Mouse (Mus musculus): ENCODE results near the gene Gm5485. TPM values are rescaled to one million over a fixed set of nuclear protein-coding genes. Genes with fewer than 3 reads are reported as not detected.

Gm5485 gene
- not detected in 2 replicates for polyA plus RNA-seq (2016; fragmentation: Nextera tagmentation; extraction: Ambion mirVana)

DNA sequence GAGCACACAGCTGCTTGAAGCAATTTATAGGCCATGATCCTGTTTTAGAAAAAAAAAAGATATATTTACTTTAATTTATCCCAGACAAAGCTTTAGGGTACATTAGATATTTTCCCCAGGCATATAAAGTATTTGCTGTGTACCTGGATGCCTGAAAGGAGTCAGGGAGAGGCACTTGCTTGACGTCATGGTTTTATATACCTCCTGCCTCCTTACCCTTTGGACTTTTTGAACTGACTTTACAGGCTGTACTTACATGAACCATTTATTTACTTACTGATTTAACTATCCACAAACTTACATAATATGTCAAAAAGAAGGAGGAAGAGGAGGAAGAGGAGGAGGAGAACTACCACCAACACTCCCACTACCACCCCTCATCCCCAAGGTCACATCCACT lies at the start of gene Gm5485:
Gm5485 (minus strand) TSS at position 171 of the 400 bp plus-strand sequence.
- no peaks in the 10 kb centered on the region for H3K4me1 ChIP-seq
- H3K27ac ChIP-seq = no peak within 1 kb of the TSS
- WGBS = 86% methylated on average over 1 of the region's 1 CpGs
- H3K27me3 ChIP-seq (ENCODE audit: poor library complexity, severe bottlenecking) = no peaks in the 10 kb centered on the region
- DNase-seq (ENCODE audit: extremely low spot score, low spot score) = no peak
- no peak within 1 kb of the TSS for H3K4me3 ChIP-seq
- H3K36me3 ChIP-seq (replicated peaks) = no peaks in the 10 kb centered on the region
- no peaks in the 10 kb centered on the region for H3K9me3 ChIP-seq

DNA sequence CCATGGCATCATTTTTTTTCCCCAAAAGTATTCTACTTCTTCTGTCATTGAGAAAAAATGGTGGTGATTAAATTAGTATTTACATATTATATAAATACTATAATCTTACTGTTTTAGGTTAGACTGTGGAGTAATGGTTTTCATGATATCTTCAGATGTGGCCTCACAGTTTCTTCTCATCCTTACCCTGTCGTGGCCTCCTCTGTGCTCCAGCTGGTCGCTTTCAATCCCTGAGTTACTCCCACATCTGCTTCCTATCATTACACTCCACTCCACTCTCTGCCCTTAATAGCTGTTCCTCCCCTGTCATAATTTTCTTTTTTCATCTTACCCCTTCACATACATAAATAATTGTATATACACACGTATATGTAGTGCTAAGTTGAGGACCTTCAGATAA lies 41.0 kb upstream of the Gm5485 start:
- H3K4me1 ChIP-seq = no peaks in the 10 kb centered on the region
- WGBS = 86% methylated on average over 3 of the region's 3 CpGs
- no peaks in the 10 kb centered on the region for H3K27me3 ChIP-seq (ENCODE audit: poor library complexity, severe bottlenecking)
- H3K36me3 ChIP-seq (replicated peaks) = no peaks in the 10 kb centered on the region
- H3K4me3 ChIP-seq = no peak overlapping the region
- H3K9me3 ChIP-seq = no peaks in the 10 kb centered on the region
- DNase-seq (ENCODE audit: extremely low spot score, low spot score) = no peak
- no peak overlapping the region for H3K27ac ChIP-seq

DNA sequence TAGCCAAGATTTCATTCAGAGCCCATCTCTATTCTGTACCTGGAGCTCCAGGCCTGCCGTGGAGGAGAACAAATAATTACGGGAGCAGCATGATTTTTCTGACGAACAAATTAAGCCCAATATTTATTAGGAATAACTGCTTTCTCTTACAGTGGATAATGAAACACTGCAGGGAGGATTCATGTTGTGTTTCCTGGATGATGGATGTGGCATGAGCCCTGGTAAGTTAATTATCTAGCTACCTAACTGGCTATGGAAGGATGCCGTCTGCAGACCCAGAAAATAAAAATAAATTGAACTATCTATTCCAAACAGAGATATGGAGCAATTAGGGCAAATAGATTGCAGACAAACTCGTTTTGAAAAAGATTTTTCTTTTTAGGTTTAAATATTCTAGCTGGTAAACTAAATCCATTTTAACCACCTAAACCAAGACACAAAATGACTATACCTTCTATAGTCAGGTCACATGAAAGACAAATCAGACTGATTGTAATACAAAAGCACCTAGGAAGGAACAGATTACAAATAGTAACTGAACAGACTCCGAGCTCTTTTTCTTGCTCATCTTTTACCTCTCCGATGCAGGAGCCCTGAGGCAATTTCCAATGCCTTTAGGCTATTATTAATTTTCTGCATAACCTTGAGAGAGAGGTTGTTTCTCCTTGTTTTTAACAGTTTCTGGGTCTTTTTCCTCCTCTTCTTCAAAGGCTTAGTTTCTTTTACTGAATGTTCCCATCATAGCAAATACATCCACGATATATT lies 34.1 kb upstream of the Gm5485 start:
- 87% methylated on average over 8 of the region's 8 CpGs for WGBS
- Histone ChIP-seq H3K27me3 (ENCODE audit: poor library complexity, severe bottlenecking) (no peaks in the 10 kb centered on the region), H3K36me3 (replicated peaks) (no peaks in the 10 kb centered on the region), H3K9me3 (no peaks in the 10 kb centered on the region), H3K4me3 (no peak overlapping the region), H3K4me1 (no peaks in the 10 kb centered on the region), H3K27ac (no peak overlapping the region)
- no peak for DNase-seq (ENCODE audit: extremely low spot score, low spot score)

DNA sequence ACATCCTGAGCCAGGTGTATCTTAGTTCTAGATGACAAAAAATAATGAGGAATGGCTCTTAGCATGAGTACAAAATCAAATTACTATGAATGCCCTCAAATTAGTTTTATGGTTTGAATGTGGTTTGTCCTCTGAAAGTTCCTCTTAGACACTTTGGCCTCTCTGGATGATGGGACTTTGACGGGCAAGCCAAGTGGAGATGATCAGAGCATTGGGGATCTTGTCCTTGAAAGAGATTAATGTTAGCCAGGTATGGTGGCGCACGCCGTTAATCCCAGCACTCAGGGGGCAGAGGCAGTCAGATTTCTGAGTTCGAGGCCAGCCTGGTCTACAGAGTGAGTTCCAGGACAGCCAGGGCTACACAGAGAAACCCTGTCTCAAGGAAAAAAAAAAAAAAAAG lies 32.4 kb upstream of the Gm5485 start:
- DNase-seq (ENCODE audit: extremely low spot score, low spot score) = no peak
- Histone ChIP-seq H3K9me3 (no peaks in the 10 kb centered on the region), H3K4me1 (no peaks in the 10 kb centered on the region), H3K4me3 (no peak overlapping the region), H3K36me3 (replicated peaks) (no peaks in the 10 kb centered on the region), H3K27ac (no peak overlapping the region), H3K27me3 (ENCODE audit: poor library complexity, severe bottlenecking) (no peaks in the 10 kb centered on the region)
- WGBS = 94% methylated on average over 5 of the region's 5 CpGs

DNA sequence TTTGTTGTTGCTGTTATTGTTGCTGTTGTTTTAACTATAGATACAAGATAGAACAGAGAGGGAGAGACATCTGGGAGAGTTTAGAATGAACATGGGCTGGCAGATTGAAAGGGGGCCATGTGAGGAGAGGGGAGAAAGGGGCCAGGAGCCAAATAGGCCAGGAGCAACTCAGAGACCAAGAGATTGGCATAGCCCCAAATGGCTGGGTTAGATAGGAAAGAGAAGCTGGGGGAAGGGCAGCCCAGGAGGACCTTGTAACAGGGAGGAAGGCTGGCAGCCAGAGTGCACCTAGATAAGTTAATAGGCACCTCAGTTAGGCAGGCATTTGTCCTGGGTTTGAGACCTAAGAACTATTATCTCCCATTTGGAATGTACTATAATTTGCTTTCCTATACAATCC lies 25.3 kb upstream of the Gm5485 start:
- Histone ChIP-seq H3K4me3 (no peak overlapping the region), H3K27ac (no peak overlapping the region), H3K36me3 (replicated peaks) (no peaks in the 10 kb centered on the region), H3K9me3 (no peaks in the 10 kb centered on the region), H3K27me3 (ENCODE audit: poor library complexity, severe bottlenecking) (no peaks in the 10 kb centered on the region), H3K4me1 (no peaks in the 10 kb centered on the region)
- DNase-seq (ENCODE audit: extremely low spot score, low spot score) = no peak

DNA sequence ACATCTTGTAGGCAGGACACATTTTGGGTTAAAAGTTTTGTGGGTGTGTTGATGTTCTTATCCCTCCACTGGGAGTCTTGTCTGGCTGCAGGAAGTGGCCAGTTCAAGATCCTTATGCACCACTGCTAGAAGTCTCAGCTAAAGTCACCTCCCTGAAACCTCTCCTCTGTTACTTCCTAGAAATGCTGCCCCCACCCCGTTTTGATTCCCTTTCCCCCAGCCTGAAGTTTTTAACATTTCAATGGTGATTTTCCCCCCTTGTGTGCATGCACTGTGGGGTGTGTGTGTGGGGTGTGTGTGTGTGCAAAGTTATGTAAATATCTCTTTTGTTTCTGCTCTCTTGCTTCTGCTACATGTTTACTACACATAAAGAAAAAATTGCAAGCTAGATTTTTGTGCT lies 23.2 kb upstream of the Gm5485 start:
- no peaks in the 10 kb centered on the region for H3K9me3 ChIP-seq
- 20% methylated on average over 1 of the region's 1 CpGs for WGBS
- DNase-seq (ENCODE audit: extremely low spot score, low spot score) = no peak
- no peaks in the 10 kb centered on the region for H3K36me3 ChIP-seq (replicated peaks)
- H3K4me1 ChIP-seq = no peaks in the 10 kb centered on the region
- no peaks in the 10 kb centered on the region for H3K27me3 ChIP-seq (ENCODE audit: poor library complexity, severe bottlenecking)
- no peak overlapping the region for H3K27ac ChIP-seq
- no peak overlapping the region for H3K4me3 ChIP-seq

DNA sequence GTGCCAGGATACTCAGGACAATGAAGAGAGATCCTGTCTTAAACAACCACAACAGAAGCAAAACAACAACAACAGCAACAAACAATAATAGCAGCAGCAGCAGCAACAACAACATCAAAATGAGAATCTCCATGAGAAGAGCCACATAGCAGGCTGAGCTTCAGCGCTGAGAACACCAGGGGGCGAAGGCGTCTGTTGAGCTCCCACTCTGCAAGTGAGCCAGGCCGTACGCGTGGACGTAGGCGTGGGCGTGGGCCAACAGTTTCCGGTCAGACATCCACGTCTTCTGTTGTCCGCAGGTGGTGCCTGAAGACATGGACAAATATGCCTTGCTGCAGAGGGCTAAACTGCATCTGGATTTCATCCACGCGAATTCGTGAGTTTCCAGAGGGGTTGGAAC lies 18.8 kb upstream of the Gm5485 start, which contains the start of gene Morc1:
Morc1 (plus strand) TSS at position 211 of the 400 bp plus-strand sequence.
- no peaks in the 10 kb centered on the region for H3K9me3 ChIP-seq
- H3K36me3 ChIP-seq (replicated peaks) = no peaks in the 10 kb centered on the region
- H3K4me1 ChIP-seq = no peaks in the 10 kb centered on the region
- no peak within 1 kb of the TSS for H3K4me3 ChIP-seq
- no peak for DNase-seq (ENCODE audit: extremely low spot score, low spot score)
- H3K27me3 ChIP-seq (ENCODE audit: poor library complexity, severe bottlenecking) = no peaks in the 10 kb centered on the region
- no peak within 1 kb of the TSS for H3K27ac ChIP-seq
- WGBS = 93% methylated on average over 15 of the region's 15 CpGs

DNA sequence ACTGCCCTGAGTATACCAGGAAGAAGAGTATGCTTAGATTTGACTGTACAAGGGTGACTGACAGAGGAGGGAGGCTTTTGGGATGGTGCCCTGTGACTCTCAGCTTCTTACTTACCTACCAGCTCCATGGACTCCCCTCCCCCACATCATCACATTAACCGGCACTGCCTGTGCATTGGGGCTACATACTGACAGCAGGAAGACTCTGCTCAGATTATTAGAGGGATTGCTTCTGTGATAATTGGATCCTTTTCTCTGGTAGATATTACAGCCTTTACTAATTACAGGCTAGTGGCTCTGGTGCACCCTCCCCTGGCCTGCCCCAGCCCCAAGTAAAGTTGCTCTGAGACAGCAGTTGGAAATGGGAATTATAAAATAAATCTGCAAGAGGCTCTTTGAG lies 17.2 kb upstream of the Gm5485 start:
- no peak overlapping the region for H3K4me3 ChIP-seq
- no peaks in the 10 kb centered on the region for H3K27me3 ChIP-seq (ENCODE audit: poor library complexity, severe bottlenecking)
- H3K9me3 ChIP-seq = no peaks in the 10 kb centered on the region
- no peaks in the 10 kb centered on the region for H3K36me3 ChIP-seq (replicated peaks)
- no peak for DNase-seq (ENCODE audit: extremely low spot score, low spot score)
- WGBS = 59% methylated on average over 1 of the region's 1 CpGs
- H3K27ac ChIP-seq = no peak overlapping the region
- no peaks in the 10 kb centered on the region for H3K4me1 ChIP-seq

DNA sequence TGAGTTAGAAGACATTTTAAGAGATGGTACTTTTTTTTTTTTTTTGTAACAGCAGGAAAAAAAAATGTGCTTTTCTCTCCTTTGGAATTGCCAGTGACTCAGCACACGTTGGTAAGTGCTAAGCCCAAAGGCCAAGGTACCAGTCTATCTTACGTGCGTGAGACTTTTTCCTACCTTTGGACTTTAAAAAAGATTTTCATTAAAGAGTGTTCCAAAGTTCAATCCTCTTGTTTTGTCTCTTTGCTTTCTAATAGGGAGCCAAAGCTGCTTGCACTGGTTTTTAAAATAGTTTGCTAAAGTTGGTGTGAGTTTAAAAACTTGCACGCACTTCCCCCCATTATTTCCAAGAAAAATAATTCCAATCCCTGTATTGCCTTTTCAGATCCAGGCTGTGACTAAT lies 11.9 kb upstream of the Gm5485 start:
- Histone ChIP-seq H3K36me3 (replicated peaks) (no peaks in the 10 kb centered on the region), H3K4me1 (no peaks in the 10 kb centered on the region), H3K4me3 (no peak overlapping the region), H3K9me3 (no peaks in the 10 kb centered on the region), H3K27me3 (ENCODE audit: poor library complexity, severe bottlenecking) (no peaks in the 10 kb centered on the region), H3K27ac (no peak overlapping the region)
- WGBS = 91% methylated on average over 4 of the region's 4 CpGs
- DNase-seq (ENCODE audit: extremely low spot score, low spot score) = no peak

DNA sequence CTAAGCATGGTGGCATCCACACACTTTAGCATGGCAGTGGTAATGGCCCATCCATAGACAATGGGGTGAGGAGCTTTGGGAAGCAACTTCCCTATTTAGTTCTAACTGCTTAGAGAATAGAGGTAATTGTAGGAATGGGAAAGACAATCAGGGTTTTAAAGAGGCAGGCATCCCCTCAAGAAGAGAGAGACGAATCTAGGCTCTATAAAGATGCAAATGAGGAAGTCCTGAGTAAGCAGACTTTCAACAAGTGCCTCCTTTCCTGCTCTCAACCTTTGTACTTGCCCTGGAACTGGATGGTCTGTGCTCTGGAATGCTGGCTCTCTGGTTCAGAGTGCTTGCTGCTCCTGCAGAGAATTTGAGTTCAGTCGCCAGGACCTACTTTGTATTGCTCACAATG lies 10.3 kb upstream of the Gm5485 start:
- 20% methylated on average over 2 of the region's 2 CpGs for WGBS
- H3K4me3 ChIP-seq = no peak overlapping the region
- DNase-seq (ENCODE audit: extremely low spot score, low spot score) = no peak

DNA sequence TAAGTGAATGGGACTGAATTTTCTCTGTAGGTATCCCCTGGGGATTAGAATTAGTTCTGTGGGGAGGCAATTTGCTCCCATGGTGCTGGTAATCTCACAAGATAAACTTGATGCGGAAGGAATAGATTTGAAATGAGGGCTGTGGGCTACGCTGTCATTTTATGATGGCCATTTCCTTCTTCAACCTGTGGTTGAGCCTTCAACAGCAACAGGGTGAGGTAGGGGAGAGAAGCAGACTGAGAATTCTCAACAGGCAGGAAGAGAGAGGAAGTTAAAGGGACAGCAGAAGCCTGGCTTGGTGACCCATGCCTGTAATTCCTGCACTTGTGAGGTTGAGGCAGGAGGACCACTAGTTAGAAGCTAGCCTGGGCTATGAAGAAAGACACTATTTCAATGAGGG lies 6.8 kb upstream of the Gm5485 start:
- Histone ChIP-seq H3K27ac (no peak overlapping the region), H3K36me3 (replicated peaks) (no peaks in the 10 kb centered on the region), H3K9me3 (no peaks in the 10 kb centered on the region), H3K27me3 (ENCODE audit: poor library complexity, severe bottlenecking) (no peaks in the 10 kb centered on the region), H3K4me1 (no peaks in the 10 kb centered on the region), H3K4me3 (no peak overlapping the region)
- WGBS = 87% methylated on average over 2 of the region's 2 CpGs
- DNase-seq (ENCODE audit: extremely low spot score, low spot score) = no peak

More for the DNA sequence above, 10.3 kb upstream of the Gm5485 start:
- Histone ChIP-seq H3K9me3 (no peaks in the 10 kb centered on the region), H3K27me3 (ENCODE audit: poor library complexity, severe bottlenecking) (no peaks in the 10 kb centered on the region), H3K36me3 (replicated peaks) (no peaks in the 10 kb centered on the region), H3K27ac (no peak overlapping the region), H3K4me1 (no peaks in the 10 kb centered on the region)

DNA sequence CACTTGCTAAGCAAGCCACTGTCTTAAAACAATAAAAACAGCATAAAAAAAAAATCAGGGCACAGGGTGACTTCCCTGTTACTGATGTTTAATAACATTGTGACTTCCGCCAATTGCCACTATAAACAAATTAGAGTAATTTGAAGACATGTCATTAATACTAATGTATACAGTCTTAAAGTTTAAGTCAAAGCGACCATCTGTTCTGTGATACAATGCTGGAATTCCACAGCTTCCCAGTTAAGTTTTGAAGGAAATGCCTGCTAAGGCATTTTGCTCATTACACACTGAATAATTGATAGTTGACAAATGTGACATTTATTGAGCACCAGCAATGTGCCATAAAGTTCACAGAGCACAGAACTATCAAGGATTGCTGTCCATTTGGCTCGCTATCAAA lies 6.3 kb upstream of the Gm5485 start:
- Histone ChIP-seq H3K27me3 (ENCODE audit: poor library complexity, severe bottlenecking) (no peaks in the 10 kb centered on the region), H3K4me1 (no peaks in the 10 kb centered on the region), H3K36me3 (replicated peaks) (no peaks in the 10 kb centered on the region), H3K27ac (no peak overlapping the region), H3K9me3 (no peaks in the 10 kb centered on the region), H3K4me3 (no peak overlapping the region)
- WGBS = 82% methylated on average over 3 of the region's 3 CpGs
- DNase-seq (ENCODE audit: extremely low spot score, low spot score) = no peak

DNA sequence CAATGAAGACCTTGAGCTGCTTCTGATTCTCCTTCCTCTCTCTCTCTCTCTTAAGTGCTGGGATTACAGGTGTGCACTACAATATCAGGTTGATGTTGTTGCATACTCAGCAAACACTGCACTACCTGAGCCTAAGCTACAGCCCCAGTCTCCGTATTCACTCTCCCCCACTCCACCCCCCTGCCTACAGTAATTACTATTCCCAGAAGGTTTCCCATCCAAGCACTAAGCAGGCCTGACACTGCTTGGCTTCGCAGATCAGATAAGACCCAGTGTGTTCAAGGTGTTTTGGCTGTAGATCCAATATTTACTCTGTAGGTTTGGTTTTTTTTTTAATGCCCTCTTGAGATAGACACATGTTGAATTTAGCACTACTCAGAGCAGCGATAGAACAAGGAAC lies 2.1 kb downstream of the Gm5485 start:
- H3K36me3 ChIP-seq (replicated peaks) = no peaks in the 10 kb centered on the region
- H3K4me3 ChIP-seq = no peak overlapping the region
- DNase-seq (ENCODE audit: extremely low spot score, low spot score) = no peak
- H3K4me1 ChIP-seq = no peaks in the 10 kb centered on the region
- H3K9me3 ChIP-seq = no peaks in the 10 kb centered on the region
- WGBS = 80% methylated on average over 3 of the region's 3 CpGs
- no peaks in the 10 kb centered on the region for H3K27me3 ChIP-seq (ENCODE audit: poor library complexity, severe bottlenecking)
- no peak overlapping the region for H3K27ac ChIP-seq

DNA sequence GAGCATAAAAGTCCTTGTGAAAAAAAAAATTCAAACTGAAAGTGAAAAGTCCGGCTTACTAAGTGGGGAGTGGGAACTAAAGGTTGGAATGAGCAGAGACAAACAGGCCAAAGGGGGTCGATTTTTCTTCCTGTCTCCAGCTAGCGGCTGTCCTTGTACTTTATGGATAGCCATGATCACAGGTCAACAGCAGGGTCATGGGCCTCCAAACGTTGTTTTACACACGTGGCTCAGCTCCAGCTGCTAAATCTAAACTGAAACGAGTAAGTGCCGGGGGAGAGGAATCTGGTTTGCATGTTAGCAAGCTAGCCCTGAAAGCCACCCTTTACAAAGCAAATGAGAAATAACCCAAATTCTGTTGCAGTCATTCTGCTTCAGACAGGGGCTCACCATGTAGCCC lies 2.6 kb downstream of the Gm5485 start:
- Histone ChIP-seq H3K4me3 (no peak overlapping the region), H3K4me1 (no peaks in the 10 kb centered on the region)

More for the DNA sequence above, 2.6 kb downstream of the Gm5485 start:
- no peaks in the 10 kb centered on the region for H3K9me3 ChIP-seq
- H3K36me3 ChIP-seq (replicated peaks) = no peaks in the 10 kb centered on the region
- no peaks in the 10 kb centered on the region for H3K27me3 ChIP-seq (ENCODE audit: poor library complexity, severe bottlenecking)
- no peak overlapping the region for H3K27ac ChIP-seq
- no peak for DNase-seq (ENCODE audit: extremely low spot score, low spot score)
- WGBS = 77% methylated on average over 7 of the region's 7 CpGs
